Mouse (Mus musculus) forebrain, embryonic 13.5 days (tissue): ENCODE data around the gene Leng1. TPM values are rescaled to one million over a fixed set of nuclear protein-coding genes. Genes with fewer than 3 reads are reported as not detected.
"Not testable (repeated sequence)": the region's sequence is repeated elsewhere in the genome, so short reads cannot be mapped to it uniquely, and the experiment has no call there.

Source experiments
- ATAC-seq: fragments of 200-750 bp; cut with Nextera tagmentation; 2 replicates; pipeline ENCODE4 v1.8.0; 2017
- H3K27ac ChIP-seq: fragments of 300-500 bp; sonication (generic); 2 replicates; pipeline ENCODE4 v1.5.1; 2015; ENCODE audit warnings: inconsistent platforms, mild to moderate bottlenecking, moderate library complexity
- H3K27me3 ChIP-seq: fragments of 300-500 bp; sonication (generic); 2 replicates; pipeline ENCODE4 v1.6.1; 2015; ENCODE audit warnings: mild to moderate bottlenecking, inconsistent platforms
- H3K36me3 ChIP-seq: fragments of 300-500 bp; sonication (generic); 2 replicates; pipeline ENCODE4 v1.6.1; 2015; ENCODE audit warnings: mild to moderate bottlenecking, inconsistent platforms; ENCODE audit not compliant: poor library complexity, severe bottlenecking
- H3K4me1 ChIP-seq: fragments of 300-500 bp; sonication (generic); 2 replicates; pipeline ENCODE4 v1.6.1; 2015; ENCODE audit warnings: inconsistent platforms
- H3K4me2 ChIP-seq: fragments of 300-500 bp; sonication (generic); 2 replicates; pipeline ENCODE4 v1.6.1; 2015; ENCODE audit warnings: inconsistent platforms, mild to moderate bottlenecking, moderate library complexity
- H3K4me3 ChIP-seq: fragments of 300-500 bp; sonication (generic); 2 replicates; pipeline ENCODE4 v1.5.1; 2015; ENCODE audit warnings: mild to moderate bottlenecking, inconsistent platforms
- H3K9ac ChIP-seq: fragments of 300-500 bp; sonication (generic); 2 replicates; pipeline ENCODE4 v1.6.1; 2015; ENCODE audit warnings: mild to moderate bottlenecking, inconsistent platforms
- H3K9me3 ChIP-seq: fragments of 300-500 bp; sonication (generic); replicated peaks from 2 replicates; pipeline ENCODE4 v1.6.1; 2016; ENCODE audit warnings: inconsistent platforms
- WGBS: fragments of 180-500 bp; shearing (Covaris S2); methylation state at CpG from one replicate; pipeline ENCODE4 v1.1.7; 2015; 5-methylcytosine and 5-hydroxymethylcytosine counted together
- polyA plus RNA-seq: library from polyadenylated mRNA; unstranded; fragments of >200 nt; fragmentation: Nextera tagmentation; extraction: Ambion mirVana; gene quantifications from 2 replicates; pipeline ENCODE4 v1.2.1, GENCODE M21; 2015

Gene Leng1
- polyA plus RNA-seq, 1 experiment from 2014 or later, result 19.2 TPM

DNA sequence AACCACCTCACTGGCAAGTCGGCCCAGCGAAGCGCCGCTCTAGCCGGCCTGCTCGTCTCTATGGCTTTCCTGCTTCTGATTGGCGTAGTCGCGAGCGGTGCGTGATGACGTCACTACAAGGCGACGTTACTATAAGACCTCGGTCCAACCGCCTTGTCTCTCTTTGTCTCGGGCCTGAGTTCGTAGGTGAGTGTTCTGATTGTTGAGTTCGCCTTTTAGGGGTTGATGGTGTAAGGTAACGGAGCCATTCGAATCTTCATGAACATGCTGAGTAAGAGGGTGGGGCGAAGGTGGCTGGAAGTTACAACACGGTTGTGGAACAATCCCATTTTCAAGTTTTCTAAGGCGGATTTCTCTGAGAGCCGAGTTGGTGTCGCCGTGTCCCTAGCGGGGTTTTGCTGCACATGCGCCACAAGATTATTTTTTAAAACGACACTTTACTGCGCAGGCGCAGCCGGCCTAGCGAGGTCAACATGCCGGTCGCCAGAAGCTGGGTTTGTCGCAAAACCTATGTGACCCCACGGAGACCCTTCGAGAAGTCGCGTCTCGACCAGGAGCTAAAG, 38.3 kb upstream of the Leng1 start, which contains the start of gene Rps9:
TSS of gene Rps9 (plus strand) at position 115 of the 563 bp plus-strand sequence.
- 1% methylated on average over 42 of the region's 42 CpGs for WGBS
- H3K9me3 ChIP-seq, result no peaks in the 10 kb centered on the region

DNA sequence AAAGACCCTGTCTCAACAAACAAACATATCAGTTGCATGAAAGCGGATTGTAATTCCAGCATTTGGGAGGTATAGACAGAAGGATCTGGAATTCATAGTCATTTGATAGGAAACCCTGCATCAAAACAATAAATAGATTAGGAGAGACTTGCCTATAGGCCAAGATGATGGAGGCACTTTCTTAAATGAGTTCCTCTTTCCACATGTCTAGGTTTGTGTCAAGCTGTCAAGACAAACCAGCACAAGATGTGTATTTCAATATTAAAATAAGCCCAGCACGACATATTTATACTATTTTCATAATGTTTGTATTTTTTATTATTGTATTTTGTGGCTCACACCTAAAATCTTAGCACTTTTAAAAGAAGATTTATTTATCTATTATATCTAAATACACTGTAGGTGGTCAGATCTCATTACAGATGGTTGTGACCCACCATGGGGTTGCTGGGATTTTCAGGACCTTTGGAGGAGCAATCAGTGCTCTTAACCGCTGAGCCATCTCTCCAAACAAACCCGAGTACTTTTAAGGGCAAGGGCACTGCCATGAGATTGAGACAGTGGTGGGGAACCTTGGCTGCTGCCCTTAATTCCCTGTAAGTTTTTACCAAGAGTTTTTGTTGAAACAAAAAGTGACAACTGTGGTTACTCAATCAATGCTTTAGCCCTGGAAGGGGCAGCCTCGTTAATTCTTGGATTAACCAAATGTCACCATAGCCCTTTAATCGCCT, 37.7 kb upstream of the Leng1 start:
- H3K36me3 ChIP-seq, result peaks cover 62% of the 10 kb centered on the region

More for the DNA sequence above, 38.3 kb upstream of the Leng1 start, which contains the start of gene Rps9:
- H3K36me3 ChIP-seq, result peaks cover 55% of the 10 kb centered on the region
- H3K27me3 ChIP-seq, result no peaks in the 10 kb centered on the region
- peak within 1 kb of the TSS; percentile 96 for H3K4me2 ChIP-seq
- peak within 1 kb of the TSS; percentile 91 for H3K9ac ChIP-seq
- H3K4me1 ChIP-seq, result peaks cover 22% of the 10 kb centered on the region
- peak within 1 kb of the TSS; percentile 87 for H3K4me3 ChIP-seq
- peak within 1 kb of the TSS; percentile 90 for H3K27ac ChIP-seq
- peak; percentile 96 for ATAC-seq

DNA sequence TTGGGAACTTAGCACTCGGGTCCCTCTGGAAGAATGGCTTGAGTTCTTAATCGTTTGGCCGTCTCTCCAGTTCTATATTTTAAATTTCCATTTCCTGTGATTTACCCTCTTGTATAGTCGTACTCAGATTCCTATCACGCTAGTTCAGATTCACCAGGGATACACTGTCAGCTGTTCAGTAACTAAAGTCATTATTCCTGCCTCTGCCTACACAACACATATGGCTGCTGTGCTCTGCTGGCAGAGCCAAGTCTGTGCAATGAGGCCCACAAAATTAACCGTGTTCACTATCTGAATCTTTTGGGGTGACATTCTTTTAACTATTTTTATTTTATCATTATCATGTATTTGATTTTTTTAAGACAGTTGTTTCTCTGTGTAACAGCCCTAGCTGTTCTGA, 32.8 kb upstream of the Leng1 start:
- ATAC-seq, result no peak
- Histone ChIP-seq H3K9ac (no peak overlapping the region), H3K9me3 (no peaks in the 10 kb centered on the region), H3K4me2 (no peak overlapping the region), H3K4me1 (peaks cover 13% of the 10 kb centered on the region), H3K27ac (no peak overlapping the region), H3K27me3 (no peaks in the 10 kb centered on the region), H3K36me3 (peaks cover 52% of the 10 kb centered on the region), H3K4me3 (no peak overlapping the region)
- WGBS, result 98% methylated on average over 6 of the region's 6 CpGs

More for the DNA sequence above, 37.7 kb upstream of the Leng1 start:
- peak overlapping the region; percentile 87 for H3K4me3 ChIP-seq
- no peaks in the 10 kb centered on the region for H3K27me3 ChIP-seq
- peak overlapping the region; percentile 90 for H3K27ac ChIP-seq
- peak; percentile 43 for ATAC-seq
- peak overlapping the region; percentile 91 for H3K9ac ChIP-seq
- H3K4me1 ChIP-seq, result peaks cover 22% of the 10 kb centered on the region
- peak overlapping the region; percentile 59 for H3K4me2 ChIP-seq
- H3K9me3 ChIP-seq, result no peaks in the 10 kb centered on the region
- WGBS, result 23% methylated on average over 6 of the region's 6 CpGs

DNA sequence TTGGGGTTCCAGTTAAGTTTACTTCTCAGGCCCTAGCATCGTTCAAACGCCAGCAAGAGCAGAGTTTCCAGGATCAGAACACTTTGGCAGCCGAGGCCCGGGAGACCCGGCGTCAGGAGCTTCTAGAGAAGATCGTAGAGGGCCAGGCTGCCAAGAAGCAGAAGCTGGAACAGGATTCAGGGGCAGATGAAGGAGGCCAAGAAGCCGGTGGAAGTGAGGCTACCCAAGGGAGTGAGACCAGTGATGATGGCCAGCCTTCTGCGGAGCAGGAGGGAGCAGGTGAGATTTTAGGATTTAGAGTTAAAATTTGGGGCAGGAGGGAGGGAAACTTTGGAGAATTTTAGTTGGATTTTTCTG, 29.3 kb upstream of the Leng1 start:
- H3K4me2 ChIP-seq, result peak overlapping the region; percentile 84
- not testable (repeated sequence) for ATAC-seq, H3K27me3 ChIP-seq, H3K9me3 ChIP-seq
- peak overlapping the region; percentile 75 for H3K4me3 ChIP-seq
- H3K9ac ChIP-seq, result peak overlapping the region; percentile 91
- WGBS, result 6% methylated on average over 9 of the region's 9 CpGs
- H3K36me3 ChIP-seq, result peaks cover 36% of the 10 kb centered on the region
- peak overlapping the region; percentile 68; the same call in 1 of the 2 replicates for H3K27ac ChIP-seq
- H3K4me1 ChIP-seq, result peaks cover 26% of the 10 kb centered on the region

DNA sequence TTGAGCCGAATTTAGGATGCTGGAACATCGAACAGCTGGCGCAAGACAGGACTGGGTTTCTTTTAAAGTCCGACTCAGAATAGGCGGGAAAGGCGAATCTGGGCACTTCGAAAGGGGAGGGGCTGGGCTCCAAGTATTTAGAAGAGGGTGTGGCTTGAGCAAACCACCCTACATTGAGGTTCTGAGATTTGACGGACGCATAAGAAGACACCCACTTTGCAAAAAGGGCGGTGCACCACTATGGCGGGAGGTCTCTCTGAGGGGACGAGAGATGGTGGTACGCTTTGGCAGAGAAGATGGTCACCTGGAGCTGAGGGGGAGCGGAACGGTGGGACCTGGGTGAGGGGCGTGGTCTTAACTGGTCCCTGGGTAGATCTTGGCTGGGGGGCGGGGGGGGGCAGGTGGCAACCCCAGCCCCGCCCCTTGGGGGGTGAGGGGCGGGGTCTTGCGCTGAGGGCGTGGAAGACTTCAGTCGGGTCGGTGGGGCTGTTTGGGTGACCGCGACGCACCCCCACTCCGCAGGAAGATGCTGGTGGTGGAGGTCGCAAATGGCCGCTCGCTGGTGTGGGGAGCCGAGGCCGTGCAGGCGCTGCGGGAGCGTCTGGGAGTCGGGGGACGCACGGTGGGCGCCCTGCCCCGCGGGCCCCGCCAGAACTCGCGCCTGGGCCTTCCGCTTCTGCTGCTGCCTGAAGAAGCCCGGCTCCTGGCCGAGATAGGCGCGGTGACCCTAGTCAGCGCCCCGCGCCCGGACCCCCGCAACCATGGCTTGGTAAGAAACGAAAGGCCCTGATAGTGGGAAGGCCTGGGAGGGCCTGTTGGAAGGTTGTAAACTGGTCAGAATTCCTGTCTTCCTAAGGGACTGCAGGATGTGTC, 28.7 kb upstream of the Leng1 start:
- peak overlapping the region; percentile 89 for H3K27ac ChIP-seq
- H3K9ac ChIP-seq, result peak overlapping the region; percentile 91
- H3K27me3 ChIP-seq, result no peaks in the 10 kb centered on the region
- peak overlapping the region; percentile 75 for H3K4me3 ChIP-seq
- no peaks in the 10 kb centered on the region for H3K9me3 ChIP-seq
- H3K4me2 ChIP-seq, result peak overlapping the region; percentile 84
- under 1% methylated on average over 31 of the region's 55 CpGs for WGBS
- peaks cover 26% of the 10 kb centered on the region for H3K4me1 ChIP-seq
- peaks cover 30% of the 10 kb centered on the region for H3K36me3 ChIP-seq
- peak; percentile 37 for ATAC-seq

DNA sequence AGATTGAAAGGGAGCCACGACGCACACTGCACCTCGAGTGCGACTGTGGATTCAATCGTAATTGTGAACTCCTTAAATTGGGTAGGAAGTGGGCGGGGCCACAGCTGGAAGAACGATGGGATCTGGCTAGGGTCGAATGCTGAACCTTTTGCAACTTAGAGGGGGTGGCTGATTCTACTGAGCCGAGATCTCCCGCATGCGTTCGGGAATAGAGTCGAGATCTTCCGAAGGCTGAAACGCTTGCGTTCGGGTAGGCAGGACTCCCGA, 28.1 kb upstream of the Leng1 start:
- H3K9me3 ChIP-seq, result no peaks in the 10 kb centered on the region
- peaks cover 24% of the 10 kb centered on the region for H3K36me3 ChIP-seq
- WGBS, result under 1% methylated on average over 18 of the region's 18 CpGs
- H3K4me1 ChIP-seq, result peaks cover 26% of the 10 kb centered on the region
- peak overlapping the region; percentile 75 for H3K4me3 ChIP-seq
- peak overlapping the region; percentile 84 for H3K4me2 ChIP-seq
- no peaks in the 10 kb centered on the region for H3K27me3 ChIP-seq
- H3K27ac ChIP-seq, result peak overlapping the region; percentile 89
- ATAC-seq, result no peak
- peak overlapping the region; percentile 91 for H3K9ac ChIP-seq

DNA sequence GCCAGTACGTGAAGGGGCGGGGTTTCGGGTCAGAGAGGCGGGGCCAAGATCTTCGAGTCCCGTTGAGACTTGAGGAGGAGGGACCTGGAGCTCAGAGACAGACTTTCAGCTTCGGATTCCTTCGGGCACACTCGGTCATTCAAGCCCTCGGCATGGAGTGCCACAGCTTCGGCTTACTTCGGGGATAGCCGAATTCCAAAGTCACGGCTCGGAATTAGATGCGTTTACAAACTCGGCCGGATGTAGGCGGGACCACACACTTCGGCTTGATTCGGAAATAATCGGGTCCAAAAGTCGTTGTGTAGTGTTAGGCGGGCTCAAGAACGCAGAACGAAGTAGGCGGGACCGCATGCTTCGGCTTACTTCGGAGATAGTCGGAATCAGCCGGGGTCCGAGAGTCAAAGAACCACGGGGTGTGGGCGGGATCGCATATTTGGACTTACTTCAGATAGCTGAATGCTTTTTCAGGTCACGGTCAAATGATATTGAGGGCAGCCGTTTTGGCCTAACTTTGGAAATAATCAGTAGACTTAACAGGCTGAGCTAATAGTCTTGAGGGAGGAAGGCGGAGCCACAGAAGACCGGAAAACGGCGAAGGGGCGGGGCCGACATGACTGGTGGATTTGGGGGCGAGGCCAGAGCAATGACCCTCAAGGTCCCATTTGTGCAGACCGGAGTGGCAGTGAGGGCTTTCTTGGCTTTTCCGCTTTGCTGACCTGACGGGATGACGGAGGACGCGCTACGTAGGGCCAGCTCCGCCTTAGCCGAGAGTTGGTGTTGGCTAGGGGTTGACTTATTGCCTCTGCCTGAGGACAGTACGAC, 27.6 kb upstream of the Leng1 start, which contains the start of gene Mboat7:
TSS of gene Mboat7 (minus strand) at position 537 of the 822 bp plus-strand sequence.
- Histone ChIP-seq H3K27ac (peak within 1 kb of the TSS; percentile 89), H3K9ac (peak within 1 kb of the TSS; percentile 91), H3K27me3 (no peaks in the 10 kb centered on the region), H3K4me3 (peak within 1 kb of the TSS; percentile 75), H3K36me3 (peaks cover 22% of the 10 kb centered on the region), H3K4me1 (peaks cover 26% of the 10 kb centered on the region), H3K9me3 (no peaks in the 10 kb centered on the region), H3K4me2 (peak within 1 kb of the TSS; percentile 84)
- peak; percentile 93 for ATAC-seq
- WGBS, result 1% methylated on average over 55 of the region's 55 CpGs

DNA sequence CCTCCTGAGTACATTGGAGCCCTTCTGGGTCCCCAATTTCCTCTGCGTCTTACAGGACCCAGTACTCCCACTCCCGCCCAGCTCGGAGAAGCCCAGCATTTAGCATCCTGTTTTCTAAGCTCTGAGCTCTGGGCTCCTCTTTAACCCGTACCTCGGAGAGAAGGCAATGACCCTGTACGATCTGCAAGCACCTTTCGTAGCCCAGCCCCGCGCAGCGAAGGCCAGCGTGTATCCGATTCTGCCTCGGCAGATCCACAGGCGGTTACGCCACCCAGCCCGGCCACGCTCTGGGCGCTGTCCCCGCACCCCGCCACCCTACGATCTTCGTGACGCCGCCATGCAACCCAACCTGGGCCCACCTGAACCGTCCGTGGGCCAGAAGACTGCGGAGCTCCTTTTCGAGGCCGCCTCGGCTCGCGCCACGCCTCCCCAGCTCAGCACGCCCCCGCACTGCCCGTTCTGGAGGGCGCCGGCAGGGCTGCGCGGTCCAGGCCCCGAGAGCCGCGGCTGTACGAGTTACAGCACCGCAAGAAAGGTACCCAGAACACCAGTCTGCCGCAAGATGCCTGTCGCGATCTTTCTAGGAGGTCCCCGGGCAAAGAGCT, 26.8 kb upstream of the Leng1 start, which contains the start of gene Tsen34:
TSS of gene Tsen34 (plus strand) at position 482 of the 605 bp plus-strand sequence.
- H3K4me3 ChIP-seq, result peak within 1 kb of the TSS; percentile 75
- peak within 1 kb of the TSS; percentile 84 for H3K4me2 ChIP-seq
- H3K27me3 ChIP-seq, result no peaks in the 10 kb centered on the region
- under 1% methylated on average over 49 of the region's 49 CpGs for WGBS
- peak within 1 kb of the TSS; percentile 89 for H3K27ac ChIP-seq
- no peaks in the 10 kb centered on the region for H3K9me3 ChIP-seq
- peaks cover 22% of the 10 kb centered on the region for H3K36me3 ChIP-seq
- H3K9ac ChIP-seq, result peak within 1 kb of the TSS; percentile 91
- peak; percentile 0; the same call in 1 of the 2 replicates for ATAC-seq
- H3K4me1 ChIP-seq, result peaks cover 26% of the 10 kb centered on the region

DNA sequence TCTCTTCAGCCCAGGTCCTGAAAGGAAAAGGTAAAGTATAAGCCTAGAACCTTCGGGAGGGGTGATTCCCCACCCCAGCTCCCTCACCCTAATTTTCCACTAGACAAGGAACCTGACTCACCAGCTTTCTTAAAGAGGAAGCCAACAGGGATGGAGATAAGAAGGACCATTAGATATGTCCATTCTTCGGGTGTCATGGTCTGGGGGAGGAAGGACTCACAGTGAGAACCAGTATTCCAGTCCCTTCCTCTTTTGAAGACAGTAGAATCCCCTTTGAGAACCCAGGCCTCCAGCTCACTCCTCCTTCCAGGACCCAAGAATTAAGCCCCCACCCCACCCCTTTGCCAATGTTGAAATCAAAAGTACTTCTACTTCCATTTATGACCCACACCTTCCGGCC, 26.3 kb upstream of the Leng1 start:
- Histone ChIP-seq H3K27ac (no peak overlapping the region; the same call in 1 of the 2 replicates), H3K4me3 (peak overlapping the region; percentile 75), H3K27me3 (no peaks in the 10 kb centered on the region), H3K4me2 (peak overlapping the region; percentile 84), H3K9me3 (no peaks in the 10 kb centered on the region), H3K36me3 (peaks cover 22% of the 10 kb centered on the region; the same call in 1 of the 2 replicates), H3K4me1 (peaks cover 26% of the 10 kb centered on the region), H3K9ac (peak overlapping the region; percentile 91)
- ATAC-seq, result no peak
- 44% methylated on average over 3 of the region's 3 CpGs for WGBS

DNA sequence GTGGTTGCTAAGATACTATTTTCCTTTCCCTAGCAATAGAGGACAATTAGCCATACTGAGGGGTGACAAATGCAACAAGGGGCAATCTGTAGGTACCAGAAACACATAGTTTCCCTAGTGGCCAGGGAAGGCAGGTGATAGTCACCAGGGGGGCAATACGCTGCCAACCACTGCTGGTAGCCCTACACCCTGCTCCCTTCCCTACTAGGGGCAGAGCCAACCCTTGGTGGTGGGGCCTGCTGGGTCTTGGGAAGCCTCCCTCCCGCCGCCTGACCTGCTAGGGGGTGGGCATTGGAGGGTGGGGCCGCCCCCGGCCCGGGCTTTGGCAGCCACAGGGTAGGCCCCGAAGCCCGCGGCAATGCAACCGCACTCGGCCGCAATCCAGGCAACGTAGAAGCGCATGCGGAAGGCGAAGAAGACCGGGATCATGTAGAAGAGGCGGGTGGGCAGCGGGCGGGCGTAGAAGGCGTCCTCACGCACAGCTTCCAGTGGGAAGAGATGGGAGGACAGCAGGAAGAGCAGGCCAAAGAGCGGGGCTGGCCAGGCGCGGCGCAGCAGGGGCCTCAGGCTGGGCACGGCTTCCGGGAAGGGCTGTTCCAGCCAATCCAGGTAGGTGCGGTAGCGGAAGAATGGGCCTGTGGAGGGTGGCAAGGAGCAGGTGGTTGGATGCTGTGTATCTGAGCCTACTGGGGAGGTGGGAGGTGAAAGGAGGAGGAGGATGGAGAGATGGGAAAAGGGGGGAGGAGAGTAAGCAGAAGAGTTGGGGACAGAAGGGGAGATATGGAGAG, 20.0 kb upstream of the Leng1 start:
- Histone ChIP-seq H3K27me3 (no peaks in the 10 kb centered on the region), H3K9ac (no peak overlapping the region), H3K4me3 (no peak overlapping the region), H3K36me3 (peaks cover 39% of the 10 kb centered on the region), H3K4me2 (no peak overlapping the region), H3K9me3 (no peaks in the 10 kb centered on the region), H3K4me1 (peaks cover 8% of the 10 kb centered on the region), H3K27ac (peak overlapping the region; percentile 75)
- no peak for ATAC-seq
- WGBS, result 90% methylated on average over 31 of the region's 31 CpGs
